Mouse (Mus musculus): ENCODE data around the gene Abhd17a.

- TF ChIP-seq CTCF (IDR thresholded peaks at IDR 0.05; ENCODE audit: extremely low read depth, insufficient read depth, insufficient read length, insufficient replicate concordance) (no peak), POLR2A (IDR thresholded peaks at IDR 0.05; ENCODE audit: low read depth, low read length) (no peak)
Measured at GRCm38 (mm10) chr10:80608435-80608834, 18.3 kb upstream of the Abhd17a start.
